Comparison of ENCODE assay signal across 10 mouse cellular contexts in the genomic region with DNA sequence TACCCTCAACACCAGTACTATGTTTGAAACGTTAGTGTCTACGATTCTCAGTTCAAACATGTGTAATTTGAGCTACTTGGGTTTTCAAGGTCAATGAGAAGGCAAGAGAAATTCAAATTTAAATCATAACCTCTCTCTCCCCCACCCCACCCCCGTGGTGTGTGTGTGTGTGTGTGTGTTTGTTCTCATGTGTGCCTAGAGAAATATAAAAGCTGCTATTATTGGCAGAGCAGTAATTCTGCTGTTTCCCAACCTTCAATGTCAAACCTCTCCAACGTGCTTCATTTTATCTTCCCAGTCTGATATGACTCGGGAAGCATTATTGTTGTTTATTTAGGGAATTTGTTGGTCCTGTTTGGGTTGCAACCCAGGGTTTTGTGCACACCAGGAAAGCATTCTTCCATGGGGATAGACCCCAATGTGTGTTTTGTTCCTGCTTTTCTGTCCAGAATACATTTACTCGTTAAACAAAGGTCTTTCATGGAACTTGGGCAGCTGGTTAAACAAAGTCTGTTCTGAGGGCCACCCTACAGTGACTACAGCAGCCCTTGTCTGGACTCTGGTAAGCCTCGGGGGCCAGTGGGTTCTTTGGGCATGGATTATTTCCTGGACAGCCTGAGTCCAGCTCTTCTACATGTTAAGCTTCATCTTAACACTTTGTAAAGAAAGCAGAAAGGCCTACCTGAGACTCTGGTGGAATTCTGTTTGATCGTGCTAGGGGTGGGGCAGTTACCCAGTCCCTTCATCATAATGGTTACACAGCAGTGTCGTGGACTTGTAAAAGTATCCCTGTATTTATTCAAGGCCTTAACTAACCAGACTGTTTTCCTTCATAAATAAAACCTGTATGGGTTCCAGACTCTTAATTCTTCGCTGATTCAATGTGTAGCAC. TPM values are rescaled to one million over a fixed set of nuclear protein-coding genes. Genes with fewer than 3 reads are reported as not detected.
DNase-seq lines count a peak whose midpoint lies in the region; ATAC-seq and TF ChIP-seq lines count a peak whose summit lies in the region.
"Had no signal": no experiment of that assay in that cellular context is flagged by ENCODE, and none has a peak within 500 bp of the region (broad histone marks: within the 10 kb centered on the region; RNA-seq: fewer than 3 reads in every experiment).

No protein-coding gene starts in this region.

- no peaks in the 10 kb centered on the region for H3K9me3 ChIP-seq in hindbrain, embryonic 12.5 days (replicated peaks)
- H3K9me3 ChIP-seq in hindbrain, embryonic 16.5 days (ENCODE audit: control insufficient read depth, low read length) = no peaks in the 10 kb centered on the region
- H3K9me3 ChIP-seq in lung, postnatal 0 days (ENCODE audit: low read length) = no peaks in the 10 kb centered on the region
- H3K9me3 ChIP-seq in hindbrain, embryonic 13.5 days = no peaks in the 10 kb centered on the region

- peaks cover 15% of the 10 kb centered on the region for H3K4me1 ChIP-seq in hindbrain, embryonic 12.5 days
- peaks cover 3% of the 10 kb centered on the region; the same call in 1 of the 2 replicates for H3K4me1 ChIP-seq in hindbrain, embryonic 16.5 days (ENCODE audit: control insufficient read depth, insufficient read depth, low read depth, low read length)
- H3K4me1 ChIP-seq in lung, postnatal 0 days (ENCODE audit: insufficient read depth, low read depth, low read length) = peaks cover 7% of the 10 kb centered on the region; the same call in 1 of the 2 replicates
- H3K4me1 ChIP-seq in hindbrain, embryonic 13.5 days (replicated peaks) = no peaks in the 10 kb centered on the region; the same call in 1 of the 2 replicates

- ATAC-seq in hindbrain, embryonic 12.5 days (ENCODE audit: low FRiP score) = no peak
- ATAC-seq in hindbrain, embryonic 16.5 days = no peak
- peak; percentile 59 for ATAC-seq in lung, postnatal 0 days
- no peak for ATAC-seq in hindbrain, embryonic 13.5 days (ENCODE audit: low FRiP score)

- H3K27me3 ChIP-seq in hindbrain, embryonic 12.5 days = no peaks in the 10 kb centered on the region
- no peaks in the 10 kb centered on the region for H3K27me3 ChIP-seq in hindbrain, embryonic 16.5 days (replicated peaks; ENCODE audit: control insufficient read depth, insufficient read depth, low read length)
- H3K27me3 ChIP-seq in lung, postnatal 0 days (replicated peaks; ENCODE audit: insufficient read depth, low read length) = no peaks in the 10 kb centered on the region
- no peaks in the 10 kb centered on the region for H3K27me3 ChIP-seq in hindbrain, embryonic 13.5 days

- no peak for TF ChIP-seq CTCF in lung, postnatal 0 days (IDR thresholded peaks at IDR 0.05)

- no peak overlapping the region for H3K4me2 ChIP-seq in hindbrain, embryonic 12.5 days (replicated peaks)
- no peak overlapping the region for H3K4me2 ChIP-seq in hindbrain, embryonic 16.5 days (ENCODE audit: low read length)
- no peak overlapping the region for H3K4me2 ChIP-seq in lung, postnatal 0 days (replicated peaks; ENCODE audit: low read depth, low read length)
- H3K4me2 ChIP-seq in hindbrain, embryonic 13.5 days = no peak overlapping the region

- peak overlapping the region; percentile 44; the same call in 1 of the 2 replicates for H3K27ac ChIP-seq in hindbrain, embryonic 12.5 days
- no peak overlapping the region for H3K27ac ChIP-seq in hindbrain, embryonic 16.5 days (ENCODE audit: low read depth, low read length)
- H3K27ac ChIP-seq in lung, postnatal 0 days (ENCODE audit: low read length) = peak overlapping the region; percentile 54
- 0 out of 2 replicates have a peak overlapping the region, but pooled peaks have one; percentile 20 for H3K27ac ChIP-seq in hindbrain, embryonic 13.5 days

- no peak overlapping the region for H3K4me3 ChIP-seq in hindbrain, embryonic 12.5 days
- no peak overlapping the region for H3K4me3 ChIP-seq in hindbrain, embryonic 16.5 days (ENCODE audit: low read length)
- H3K4me3 ChIP-seq in lung, postnatal 0 days (ENCODE audit: low read depth, low read length) = no peak overlapping the region
- no peak overlapping the region for H3K4me3 ChIP-seq in hindbrain, embryonic 13.5 days

- DNase-seq in heart, adult 11 months = peak; percentile 64
- no peak for DNase-seq in heart, postnatal 4 days
- peak; percentile 70 for DNase-seq in lung, postnatal 0 days (ENCODE audit: low spot score)
- DNase-seq in lung, postnatal 25 days (ENCODE audit: low spot score) = no peak
- DNase-seq in c-Kit-positive CD71-positive TER-119-positive erythroid progenitor cells, embryonic 14.5 days (ENCODE audit: low spot score) = no peak
- DNase-seq: cerebellum, adult 2 months; gastrocnemius, postnatal 10 days had no signal

- no peak for TF ChIP-seq EP300 in lung, postnatal 0 days (IDR thresholded peaks at IDR 0.05)

- no peaks in the 10 kb centered on the region for H3K36me3 ChIP-seq in hindbrain, embryonic 12.5 days
- no peaks in the 10 kb centered on the region for H3K36me3 ChIP-seq in hindbrain, embryonic 16.5 days (ENCODE audit: control insufficient read depth, insufficient read depth, low read length)
- H3K36me3 ChIP-seq in lung, postnatal 0 days (ENCODE audit: insufficient read depth, low read length) = no peaks in the 10 kb centered on the region
- no peaks in the 10 kb centered on the region for H3K36me3 ChIP-seq in hindbrain, embryonic 13.5 days

- H3K9ac ChIP-seq in hindbrain, embryonic 12.5 days = no peak overlapping the region
- no peak overlapping the region for H3K9ac ChIP-seq in hindbrain, embryonic 16.5 days (ENCODE audit: low read depth, low read length)
- no peak overlapping the region for H3K9ac ChIP-seq in lung, postnatal 0 days (replicated peaks; ENCODE audit: low read depth)
- H3K9ac ChIP-seq in hindbrain, embryonic 13.5 days = no peak overlapping the region

- WGBS in hindbrain, embryonic 12.5 days = 53% methylated on average over 10 of the region's 10 CpGs
- 55% methylated on average over 10 of the region's 10 CpGs for WGBS in hindbrain, embryonic 16.5 days
- WGBS in lung, postnatal 0 days = 39% methylated on average over 10 of the region's 10 CpGs
- 52% methylated on average over 10 of the region's 10 CpGs for WGBS in hindbrain, embryonic 13.5 days

RNA-seq across cellular contexts. Expression of gene Tmem170b, which starts 39.1 kb away (rescaled TPM):
- total RNA-seq in heart, postnatal 4 days (2021) = 10 to 100 TPM; 25.4 to 26.2 TPM
- polyA plus RNA-seq in hindbrain, embryonic 12.5 days (2016; fragmentation: Nextera tagmentation; extraction: Ambion mirVana) = 26.1 and 26.2 TPM in 2 replicates
- 40.4 and 47.3 TPM in 2 replicates for polyA plus RNA-seq in hindbrain, embryonic 16.5 days (2015; fragmentation: Nextera tagmentation; extraction: Ambion mirVana)
- polyA plus RNA-seq in lung, postnatal 0 days (2015; fragmentation: Nextera tagmentation; extraction: Ambion mirVana) = 11.6 and 12.1 TPM in 2 replicates
- polyA plus RNA-seq in hindbrain, embryonic 13.5 days (2015; fragmentation: Nextera tagmentation; extraction: Ambion mirVana) = 37.8 and 37.9 TPM in 2 replicates

Comparison
In these comparisons a context has a peak if more than half of its experiments do, and no peak if none do; other contexts are left out.
1. DNase-seq: peak in heart, adult 11 months (single experiment) and lung, postnatal 0 days (single experiment); none in heart, postnatal 4 days (single experiment), lung, postnatal 25 days (single experiment) and c-Kit-positive CD71-positive TER-119-positive erythroid progenitor cells, embryonic 14.5 days (single experiment).